Mouse (Mus musculus) neutrophil, adult 5-6 weeks (primary cell): ENCODE measurements around the gene Stap2. TPM values are rescaled to one million over a fixed set of nuclear protein-coding genes. Genes with fewer than 3 reads are reported as not detected.

Source experiments
- ATAC-seq: fragments of 151-379, 151-347 bp; 2 replicates; pipeline ENCODE4 v1.8.0; 2017; ENCODE audit warnings: mild to moderate bottlenecking, moderate TSS enrichment; ENCODE audit not compliant: insufficient number of reproducible peaks, poor library complexity, low FRiP score, severe bottlenecking; ENCODE audit errors: extremely low read depth
- total RNA-seq: library from RNA; stranded (forward); fragments of 200-1000 nt; gene quantifications from 2 replicates; pipeline ENCODE4 v1.2.3, GENCODE M21; 2017

Gene Stap2
- total RNA-seq, 1 experiment from 2014 or later = 1.6 TPM

DNA sequence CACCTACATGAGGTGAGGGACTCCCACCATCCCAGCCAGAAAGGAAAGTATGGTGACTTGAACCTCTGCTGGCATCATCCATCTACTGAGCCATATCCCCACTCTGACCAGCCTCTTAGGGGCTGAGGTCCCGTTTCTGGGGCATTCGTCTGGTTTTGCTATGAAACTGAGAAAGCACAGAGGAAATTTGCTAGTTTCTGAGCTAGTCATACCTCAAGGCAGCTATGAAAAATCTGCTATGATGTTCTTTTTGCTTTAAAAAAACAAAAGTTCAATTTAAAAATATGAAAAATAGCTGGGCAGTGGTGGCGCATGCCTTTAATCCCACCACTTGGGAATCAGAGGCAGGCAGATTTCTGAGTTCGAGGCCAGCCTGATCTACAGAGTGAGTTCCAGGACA lies 56.7 kb downstream of the Stap2 start:
- ATAC-seq = no peak

Other genes with a start within 250 kb of the Stap2 start
- gene Zfp119a, start 126.7 kb downstream of the Stap2 start, total RNA-seq = 8.3 and 11.8 TPM in 2 replicates
- 46.8 and 51.0 TPM in 2 replicates for gene Zfp959, start 113.5 kb downstream of the Stap2 start, total RNA-seq
- 14.4 and 17.6 TPM in 2 replicates for gene Zfp119b, start 56.1 kb downstream of the Stap2 start, total RNA-seq
- 19.0 and 30.3 TPM in 2 replicates for gene Ebi3, start 52.9 kb downstream of the Stap2 start, total RNA-seq
- 19.8 and 20.5 TPM in 2 replicates for gene Yju2, start 46.5 kb downstream of the Stap2 start, total RNA-seq
- gene Shd, start 35.1 kb downstream of the Stap2 start, total RNA-seq = 1.4 and 1.7 TPM in 2 replicates
- not detected in 2 replicates for gene Fsd1, start 19.1 kb downstream of the Stap2 start, total RNA-seq
- 64.9 and 86.9 TPM in 2 replicates for gene Mpnd, start 127 bp upstream of the Stap2 start, total RNA-seq
- 44.8 and 48.6 TPM in 2 replicates for gene Sh3gl1, start 31.1 kb upstream of the Stap2 start, total RNA-seq
- gene Chaf1a, start 34.9 kb upstream of the Stap2 start, total RNA-seq = 1.4 TPM in 2 replicates
- gene Ubxn6, start 69.4 kb upstream of the Stap2 start, total RNA-seq = 31.3 and 49.5 TPM in 2 replicates
- gene Hdgfl2, start 74.0 kb upstream of the Stap2 start, total RNA-seq = 153 and 189 TPM in 2 replicates
- 1.1 and 1.2 TPM in 2 replicates for gene Plin4, start 104.2 kb upstream of the Stap2 start, total RNA-seq
- 3.4 and 4.0 TPM in 2 replicates for gene Plin5, start 112.0 kb upstream of the Stap2 start, total RNA-seq
- 126 and 131 TPM in 2 replicates for gene Lrg1, start 116.4 kb upstream of the Stap2 start, total RNA-seq
- gene Sema6b, start 134.8 kb upstream of the Stap2 start, total RNA-seq = 11.3 and 11.5 TPM in 2 replicates
- 1.3 and 1.4 TPM in 2 replicates for gene Tnfaip8l1, start 156.9 kb upstream of the Stap2 start, total RNA-seq
- 13.9 and 18.0 TPM in 2 replicates for gene Mydgf, start 178.3 kb upstream of the Stap2 start, total RNA-seq
- gene Dpp9, start 213.3 kb upstream of the Stap2 start, total RNA-seq = 14.0 and 14.5 TPM in 2 replicates